Mouse (Mus musculus) lung, embryonic 15.5 days (tissue): Measurements from ENCODE around the gene Irgm1. TPM values are rescaled to one million over a fixed set of nuclear protein-coding genes. Genes with fewer than 3 reads are reported as not detected.
"Not testable (repeated sequence)": the region's sequence is repeated elsewhere in the genome, so short reads cannot be mapped to it uniquely, and the experiment has no call there.

Experiments used
- ATAC-seq: fragments of 200-750 bp; cut with Nextera tagmentation; 2 replicates; pipeline ENCODE4 v1.8.0; 2017; ENCODE audit warnings: moderate number of reproducible peaks, borderline replicate concordance; ENCODE audit not compliant: low FRiP score, low TSS enrichment; ENCODE audit errors: extremely low read depth
- H3K27ac ChIP-seq: fragments of 300-500 bp; sonication (generic); 2 replicates; pipeline ENCODE4 v1.5.1; 2015; ENCODE audit warnings: moderate library complexity, mild to moderate bottlenecking, inconsistent platforms
- H3K27me3 ChIP-seq: fragments of 300-500 bp; sonication (generic); 2 replicates; pipeline ENCODE4 v1.6.1; 2015; ENCODE audit warnings: inconsistent platforms
- H3K36me3 ChIP-seq: fragments of 300-500 bp; sonication (generic); 2 replicates; pipeline ENCODE4 v1.6.1; 2015; ENCODE audit warnings: inconsistent platforms
- H3K4me1 ChIP-seq: fragments of 300-500 bp; sonication (generic); 2 replicates; pipeline ENCODE4 v1.6.1; 2015; ENCODE audit warnings: inconsistent platforms
- H3K4me2 ChIP-seq: fragments of 300-500 bp; sonication (generic); 2 replicates; pipeline ENCODE4 v1.6.1; 2015; ENCODE audit warnings: inconsistent platforms, mild to moderate bottlenecking, moderate library complexity
- H3K4me3 ChIP-seq: fragments of 300-500 bp; sonication (generic); 2 replicates; pipeline ENCODE4 v1.5.1; 2015; ENCODE audit warnings: mild to moderate bottlenecking, inconsistent platforms
- H3K9ac ChIP-seq: fragments of 300-500 bp; sonication (generic); 2 replicates; pipeline ENCODE4 v1.6.1; 2015; ENCODE audit warnings: inconsistent platforms
- H3K9me3 ChIP-seq: fragments of 300-500 bp; sonication (generic); 2 replicates; pipeline ENCODE4 v1.6.1; 2016; ENCODE audit warnings: inconsistent platforms
- WGBS: fragments of 180-500 bp; shearing (Covaris S2); methylation state at CpG from one replicate; pipeline ENCODE4 v1.1.7; 2015; 5-methylcytosine and 5-hydroxymethylcytosine counted together
- polyA plus RNA-seq: library from polyadenylated mRNA; unstranded; fragments of >200 nt; fragmentation: Nextera tagmentation; extraction: Ambion mirVana; gene quantifications from 2 replicates; pipeline ENCODE4 v1.2.1, GENCODE M21; 2015

Gene Irgm1
- polyA plus RNA-seq: 9.6 and 11.8 TPM in 2 replicates

- Histone ChIP-seq H3K27ac (peak within 1 kb of the TSS; percentile 74), H3K27me3 (no peaks in the 10 kb centered on the region), H3K9me3 (no peaks in the 10 kb centered on the region), H3K4me3 (peak within 1 kb of the TSS; percentile 52), H3K36me3 (peaks cover 3% of the 10 kb centered on the region), H3K4me2 (peak within 1 kb of the TSS; percentile 78), H3K4me1 (peaks cover 36% of the 10 kb centered on the region), H3K9ac (peak within 1 kb of the TSS; percentile 36)
- ATAC-seq: peak; percentile 55; the same call in 1 of the 2 replicates
- 2% methylated on average over 19 of the region's 19 CpGs for WGBS
Measured at GRCm38 (mm10) chr11:48871201-48871772, at the start of gene Irgm1. Gene Irgm1 (minus strand): TSS chr11:48871683.

GRCm38 (mm10) chr11:48918380-48918779, 46.9 kb upstream of the Irgm1 start:
- no peaks in the 10 kb centered on the region for H3K27me3 ChIP-seq
- no peaks in the 10 kb centered on the region for H3K9me3 ChIP-seq
- no peaks in the 10 kb centered on the region for H3K4me1 ChIP-seq
- H3K9ac ChIP-seq: no peak overlapping the region
- WGBS: 52% methylated on average over 3 of the region's 3 CpGs
- no peak overlapping the region for H3K4me3 ChIP-seq
- no peak for ATAC-seq
- no peak overlapping the region for H3K27ac ChIP-seq
- no peaks in the 10 kb centered on the region for H3K36me3 ChIP-seq
- H3K4me2 ChIP-seq: no peak overlapping the region

- Histone ChIP-seq H3K9ac (no peak overlapping the region), H3K27me3 (no peaks in the 10 kb centered on the region), H3K9me3 (no peaks in the 10 kb centered on the region), H3K27ac (no peak overlapping the region), H3K4me1 (no peaks in the 10 kb centered on the region), H3K4me3 (no peak overlapping the region), H3K36me3 (no peaks in the 10 kb centered on the region), H3K4me2 (no peak overlapping the region)
- 97% methylated on average over 1 of the region's 1 CpGs for WGBS
- no peak for ATAC-seq
Measured at GRCm38 (mm10) chr11:48913611-48914010, 42.1 kb upstream of the Irgm1 start.

GRCm38 (mm10) chr11:48908459-48908858, 37.0 kb upstream of the Irgm1 start:
- Histone ChIP-seq H3K4me2 (no peak overlapping the region), H3K4me3 (no peak overlapping the region)

GRCm38 (mm10) chr11:48902021-48902420, 30.5 kb upstream of the Irgm1 start, which contains the start of gene Gm5431:
Gene Gm5431 (minus strand): TSS chr11:48902214.
- no peak within 1 kb of the TSS for H3K27ac ChIP-seq
- H3K9me3 ChIP-seq: no peaks in the 10 kb centered on the region
- no peaks in the 10 kb centered on the region for H3K27me3 ChIP-seq
- no peaks in the 10 kb centered on the region for H3K36me3 ChIP-seq
- H3K4me1 ChIP-seq: no peaks in the 10 kb centered on the region
- no peak for ATAC-seq
- no peak within 1 kb of the TSS for H3K9ac ChIP-seq
- H3K4me2 ChIP-seq: no peak within 1 kb of the TSS
- H3K4me3 ChIP-seq: no peak within 1 kb of the TSS
- WGBS: 42% methylated on average over 2 of the region's 2 CpGs

More at GRCm38 (mm10) chr11:48908459-48908858, 37.0 kb upstream of the Irgm1 start:
- ATAC-seq: no peak
- Histone ChIP-seq H3K4me1 (no peaks in the 10 kb centered on the region), H3K9me3 (no peaks in the 10 kb centered on the region), H3K9ac (no peak overlapping the region), H3K36me3 (no peaks in the 10 kb centered on the region), H3K27me3 (no peaks in the 10 kb centered on the region), H3K27ac (no peak overlapping the region)
- WGBS: 27% methylated on average over 1 of the region's 1 CpGs

- not testable (repeated sequence) for H3K4me1 ChIP-seq, H3K9me3 ChIP-seq, H3K36me3 ChIP-seq, H3K27ac ChIP-seq, ATAC-seq, H3K4me2 ChIP-seq, H3K9ac ChIP-seq, H3K27me3 ChIP-seq, H3K4me3 ChIP-seq
- 88% methylated on average over 1 of the region's 1 CpGs for WGBS
Measured at GRCm38 (mm10) chr11:48901567-48901930, 30.1 kb upstream of the Irgm1 start.

- H3K9ac ChIP-seq, H3K36me3 ChIP-seq, H3K4me2 ChIP-seq, ATAC-seq, H3K9me3 ChIP-seq, H3K27ac ChIP-seq, H3K4me3 ChIP-seq, H3K27me3 ChIP-seq, H3K4me1 ChIP-seq: not testable (repeated sequence)
- 58% methylated on average over 6 of the region's 6 CpGs for WGBS
Measured at GRCm38 (mm10) chr11:48900654-48901566, 29.4 kb upstream of the Irgm1 start.

- WGBS: 70% methylated on average over 2 of the region's 2 CpGs
- Histone ChIP-seq H3K27ac (no peak overlapping the region), H3K9ac (no peak overlapping the region), H3K4me1 (no peaks in the 10 kb centered on the region), H3K9me3 (no peaks in the 10 kb centered on the region), H3K4me2 (no peak overlapping the region), H3K27me3 (no peaks in the 10 kb centered on the region), H3K4me3 (no peak overlapping the region), H3K36me3 (no peaks in the 10 kb centered on the region)
- no peak for ATAC-seq
Measured at GRCm38 (mm10) chr11:48898812-48899431, 27.4 kb upstream of the Irgm1 start.

- H3K4me1 ChIP-seq: peaks cover 15% of the 10 kb centered on the region
- H3K9ac ChIP-seq: no peak overlapping the region
- no peaks in the 10 kb centered on the region for H3K9me3 ChIP-seq
- no peak overlapping the region for H3K4me2 ChIP-seq
- H3K27ac ChIP-seq: no peak overlapping the region
- H3K36me3 ChIP-seq: no peaks in the 10 kb centered on the region
- H3K4me3 ChIP-seq: no peak overlapping the region
- 94% methylated on average over 1 of the region's 1 CpGs for WGBS
- no peak for ATAC-seq
- H3K27me3 ChIP-seq: no peaks in the 10 kb centered on the region
Measured at GRCm38 (mm10) chr11:48876680-48877079, 5.2 kb upstream of the Irgm1 start.

GRCm38 (mm10) chr11:48875343-48875837, 3.9 kb upstream of the Irgm1 start:
- H3K4me3 ChIP-seq, H3K4me2 ChIP-seq, ATAC-seq, H3K27me3 ChIP-seq, H3K9me3 ChIP-seq, H3K36me3 ChIP-seq, H3K9ac ChIP-seq, H3K27ac ChIP-seq: not testable (repeated sequence)
- peaks cover 19% of the 10 kb centered on the region for H3K4me1 ChIP-seq
- WGBS: 74% methylated on average over 1 of the region's 1 CpGs

- 0% methylated on average over 4 of the region's 4 CpGs for WGBS
- no peak overlapping the region for H3K4me3 ChIP-seq
- H3K4me2 ChIP-seq: no peak overlapping the region
- peaks cover 29% of the 10 kb centered on the region for H3K4me1 ChIP-seq
- H3K27me3 ChIP-seq: no peaks in the 10 kb centered on the region
- no peaks in the 10 kb centered on the region for H3K36me3 ChIP-seq
- no peaks in the 10 kb centered on the region for H3K9me3 ChIP-seq
- no peak for ATAC-seq
- H3K9ac ChIP-seq: no peak overlapping the region
- H3K27ac ChIP-seq: no peak overlapping the region
Measured at GRCm38 (mm10) chr11:48874465-48874864, 3.0 kb upstream of the Irgm1 start.
